Mouse (Mus musculus) MEL (cell line): ENCODE measurements at regions not wholly inside any gene's neighbourhood (a gene's known extent, or its start where the extent isn't known, plus 50 kb on each side); places are given as distances from the start of the nearest gene placed in this dataset.

ENCODE experiments used
- CHD1 ChIP-seq: IDR thresholded peaks from 2 replicates; pipeline ENCODE4 v1.6.1; 2012; ENCODE audit warnings: low read depth, mild to moderate bottlenecking, inconsistent platforms, low read length, improper control_type of control experiment
- CTCF ChIP-seq, 3 experiments: IDR thresholded peaks in 2 of 3; conservative IDR thresholded peaks in 1 of 3; 2 replicates each; pipeline ENCODE4 v1.5.1; 2011 to 2012; ENCODE audit warnings: low read length in 3 of 3, low read depth in 2 of 3, mild to moderate bottlenecking in 2 of 3, improper control_type of control experiment in 1 of 3, inconsistent platforms in 1 of 3, mixed read lengths in 1 of 3, moderate library complexity in 1 of 3; ENCODE audit not compliant: control insufficient read depth in 1 of 3, insufficient read depth in 1 of 3, poor library complexity in 1 of 3, severe bottlenecking in 1 of 3
- EP300 ChIP-seq, 2 experiments: IDR thresholded peaks; 2 replicates each; pipeline ENCODE4 v1.6.1; 2011; ENCODE audit warnings: improper control_type of control experiment in 2 of 2, low read length in 2 of 2, low read depth in 1 of 2, mild to moderate bottlenecking in 1 of 2
- GATA1 ChIP-seq: IDR thresholded peaks from 2 replicates; pipeline ENCODE4 v1.6.1; 2011; ENCODE audit warnings: low read depth, low read length, improper control_type of control experiment
- MAZ ChIP-seq: IDR thresholded peaks from 2 replicates; pipeline ENCODE4 v1.6.1; 2012; ENCODE audit warnings: low read depth, mild to moderate bottlenecking, inconsistent platforms, low read length, improper control_type of control experiment
- POLR2A ChIP-seq, 2 experiments: IDR thresholded peaks; 2 replicates each; pipeline ENCODE4 v1.6.1; 2011 to 2012; ENCODE audit warnings: low read length in 2 of 2, mild to moderate bottlenecking in 2 of 2, control low read depth in 1 of 2, improper control_type of control experiment in 1 of 2, low read depth in 1 of 2, moderate library complexity in 1 of 2; ENCODE audit not compliant: control insufficient read depth in 1 of 2, insufficient read depth in 1 of 2, poor library complexity in 1 of 2
- RAD21 ChIP-seq: IDR thresholded peaks from 2 replicates; pipeline ENCODE4 v1.6.1; 2011; ENCODE audit warnings: mild to moderate bottlenecking, low read depth, low read length, improper control_type of control experiment
- SMC3 ChIP-seq: IDR thresholded peaks from 2 replicates; pipeline ENCODE4 v1.6.1; 2011; ENCODE audit warnings: low read depth, low read length, improper control_type of control experiment
- USF1 ChIP-seq: IDR thresholded peaks from 2 replicates; pipeline ENCODE4 v1.6.1; 2014; ENCODE audit warnings: low read depth, mild to moderate bottlenecking, inconsistent platforms, low read length, improper control_type of control experiment, moderate library complexity
- USF2 ChIP-seq, 2 experiments: IDR thresholded peaks; 2 replicates each; pipeline ENCODE4 v1.6.1; 2011 to 2012; ENCODE audit warnings: improper control_type of control experiment in 2 of 2, low read length in 2 of 2, borderline replicate concordance in 1 of 2, inconsistent platforms in 1 of 2, low read depth in 1 of 2, mild to moderate bottlenecking in 1 of 2; ENCODE audit not compliant: insufficient read depth in 1 of 2
- ZC3H11A ChIP-seq: IDR thresholded peaks from 2 replicates; pipeline ENCODE4 v1.6.1; 2012; ENCODE audit warnings: low read depth, mild to moderate bottlenecking, inconsistent platforms, low read length, improper control_type of control experiment
- ZKSCAN1 ChIP-seq: IDR thresholded peaks from 2 replicates; pipeline ENCODE4 v1.6.1; 2012; ENCODE audit warnings: low read depth, mild to moderate bottlenecking, inconsistent platforms, low read length, improper control_type of control experiment, moderate library complexity
- ZMIZ1 ChIP-seq: IDR thresholded peaks from 2 replicates; pipeline ENCODE4 v1.6.1; 2012; ENCODE audit warnings: low read depth, mild to moderate bottlenecking, inconsistent platforms, low read length, improper control_type of control experiment, moderate library complexity

GRCm38 (mm10) chr9:122629171-122629904, 117.8 kb upstream of the Topaz1 start:
- TF ChIP-seq USF1 = no peak
- TF ChIP-seq CHD1 = no peak
- TF ChIP-seq POLR2A (IDR thresholded peaks at IDR 0.05; ENCODE audit: control insufficient read depth in 1 of 2, insufficient read depth in 1 of 2, low read depth in 1 of 2, low read length in 2 of 2, poor library complexity in 1 of 2) = no peak
- TF ChIP-seq CTCF (IDR thresholded peaks at IDR 0.05 in 2 of 3, conservative IDR thresholded peaks at IDR 0.05 in 1 of 3; ENCODE audit: control insufficient read depth in 1 of 3, insufficient read depth in 1 of 3, low read depth in 2 of 3, low read length in 3 of 3, poor library complexity in 1 of 3, severe bottlenecking in 1 of 3) = no peak
- TF ChIP-seq ZMIZ1 = no peak
- TF ChIP-seq SMC3 = no peak
- TF ChIP-seq MAZ = no peak
- TF ChIP-seq USF2 (IDR thresholded peaks at IDR 0.05; ENCODE audit: borderline replicate concordance in 1 of 2, insufficient read depth in 1 of 2, low read depth in 1 of 2, low read length in 2 of 2) = no peak
- TF ChIP-seq EP300 (IDR thresholded peaks at IDR 0.05; ENCODE audit: low read depth in 1 of 2, low read length in 2 of 2) = no peak
- no peak for TF ChIP-seq ZKSCAN1
- TF ChIP-seq RAD21 = no peak
- no peak for TF ChIP-seq GATA1
- TF ChIP-seq ZC3H11A = no peak
